Mouse (Mus musculus) brain, embryonic 18.5 days (tissue): ENCODE results near the gene Arfip1.

ENCODE experiments used
- DNase-seq: peaks from one replicate; pipeline ENCODE4 v3.0.0-alpha.2; 2012; ENCODE audit warnings: low read depth, low spot score

Arfip1 gene

GRCm38 (mm10) chr3:84460499-84460898 lies 121.9 kb downstream of the Arfip1 start:
- no peak for DNase-seq

GRCm38 (mm10) chr3:84455733-84456417 lies 126.5 kb downstream of the Arfip1 start:
- DNase-seq: no peak

GRCm38 (mm10) chr3:84450651-84451050 lies 131.8 kb downstream of the Arfip1 start:
- DNase-seq: no peak

GRCm38 (mm10) chr3:84449015-84449414 lies 133.4 kb downstream of the Arfip1 start:
- no peak for DNase-seq

- DNase-seq: no peak
Observed at GRCm38 (mm10) chr3:84447803-84448202, 134.6 kb downstream of the Arfip1 start.
